Mouse (Mus musculus): ENCODE measurements around the gene Rps6ka3.
A peak's percentile ranks its signal among the peaks of the same experiment; 100 is the strongest.

Gene Rps6ka3

DNA sequence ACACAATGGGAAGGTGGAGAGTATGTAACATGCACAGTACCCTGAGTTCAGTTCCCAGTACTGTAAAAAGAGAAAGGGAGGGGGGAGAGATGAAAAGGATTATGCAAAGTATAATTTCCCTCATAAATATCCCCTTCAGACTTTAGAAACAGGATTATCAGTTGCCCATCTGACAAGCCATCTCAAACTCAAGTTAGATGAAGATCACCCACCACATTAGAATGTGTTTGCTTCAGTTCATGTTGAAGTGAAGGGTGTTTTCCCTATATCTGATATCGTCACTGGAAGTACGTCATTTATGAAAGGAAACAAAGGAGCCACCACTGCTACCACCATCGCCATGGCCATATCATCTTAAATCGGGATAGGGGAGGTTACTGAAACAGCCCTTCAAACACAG, at the start of gene Rps6ka3:
Rps6ka3 (plus strand) TSS at position 301 of the 400 bp plus-strand sequence.
- DNase-seq (ENCODE audit: low spot score) = no peak

DNA sequence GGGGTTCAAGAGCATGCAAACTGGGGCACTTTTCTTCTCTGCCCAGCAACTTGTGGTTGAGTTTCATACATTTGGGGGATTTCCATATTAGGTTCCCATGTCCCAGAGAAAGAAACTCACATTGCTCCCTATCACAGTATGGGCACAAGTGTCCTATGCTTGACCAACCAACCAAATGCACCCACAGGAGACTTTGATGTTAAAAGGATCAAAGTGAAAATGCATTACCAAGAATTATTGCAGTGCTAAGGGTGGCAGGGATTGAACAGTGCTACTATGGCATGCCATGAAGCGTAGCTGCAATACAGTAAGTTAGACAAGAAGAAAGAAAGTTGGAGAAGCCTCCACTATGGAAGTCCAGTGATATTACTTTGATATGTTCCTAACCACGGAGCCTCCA, 40.9 kb upstream of the Rps6ka3 start:
- no peak for DNase-seq (ENCODE audit: low spot score)

DNA sequence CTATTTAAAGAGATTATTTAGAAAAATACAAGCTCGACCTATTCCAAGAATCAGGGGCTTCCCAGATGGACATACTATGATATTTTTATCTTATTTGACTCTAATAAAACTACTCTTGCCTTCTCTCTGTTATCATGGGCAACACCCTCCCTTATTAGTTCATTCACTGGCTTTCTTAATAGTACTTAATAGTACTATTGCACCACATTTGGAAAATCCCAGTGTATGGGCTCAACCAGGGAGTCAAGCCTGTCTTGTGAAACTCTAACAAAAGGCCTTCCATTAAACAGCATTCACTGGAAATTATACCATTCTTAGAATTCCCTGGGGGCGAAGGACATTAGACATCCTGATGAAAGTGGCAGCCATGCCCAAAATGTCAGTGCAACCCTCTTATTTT, 38.5 kb upstream of the Rps6ka3 start:
- no peak for DNase-seq (ENCODE audit: low spot score)

DNA sequence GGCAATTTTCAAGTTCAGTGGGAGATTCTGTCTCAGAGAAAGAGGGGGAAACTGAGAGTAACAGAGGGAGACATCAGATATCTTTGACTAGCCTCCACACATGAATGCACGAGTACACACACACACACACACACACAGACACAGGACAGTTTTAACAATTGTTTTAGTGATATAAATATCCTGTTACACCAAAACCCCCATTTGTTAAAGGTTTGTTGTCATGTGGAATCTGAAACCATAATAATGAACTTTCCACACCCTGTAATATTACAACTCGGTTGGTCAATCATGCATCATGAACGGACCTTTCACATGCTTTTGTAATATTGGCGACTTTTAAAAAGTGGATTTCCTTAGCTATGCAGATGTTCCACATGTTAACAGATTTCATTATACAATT, 18.5 kb upstream of the Rps6ka3 start:
- no peak for DNase-seq (ENCODE audit: low spot score)

DNA sequence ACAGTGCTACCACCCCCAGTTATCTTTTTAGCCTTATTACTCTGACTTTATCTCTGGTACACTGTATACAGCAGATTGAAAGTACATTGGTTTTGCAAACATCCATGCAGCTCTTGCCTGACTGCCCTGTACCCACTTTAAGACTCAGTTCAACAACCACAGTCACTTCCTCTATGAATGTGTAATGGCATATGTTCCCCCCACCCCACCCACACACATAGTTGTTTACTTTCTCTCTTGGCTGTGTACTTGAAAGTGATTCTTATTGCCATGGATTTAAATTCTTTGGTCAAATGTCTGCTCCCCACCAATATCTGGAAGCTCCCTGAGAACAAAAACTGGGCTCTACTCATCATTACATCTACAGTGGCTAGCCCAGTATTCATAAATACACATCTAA, 10.6 kb upstream of the Rps6ka3 start:
- no peak for DNase-seq (ENCODE audit: low spot score)

DNA sequence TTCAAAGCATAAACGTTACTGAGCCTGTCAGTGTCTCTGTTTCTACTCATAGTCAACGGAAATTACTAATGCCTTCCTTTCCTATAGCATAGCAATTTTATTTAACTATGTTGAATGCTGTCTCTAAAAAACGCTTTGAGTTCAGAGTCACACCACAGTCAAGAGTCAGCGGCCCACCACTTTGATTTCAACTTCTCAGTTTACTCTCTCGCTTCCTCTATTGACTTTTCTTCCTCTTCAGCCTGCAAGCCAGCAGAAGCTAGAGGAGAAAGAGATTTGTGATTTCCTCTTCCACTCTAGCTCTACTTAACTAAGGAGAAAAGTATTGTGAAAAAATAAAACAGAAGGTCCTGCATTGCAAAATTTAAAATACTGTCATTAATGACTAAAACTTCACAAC, 10.0 kb upstream of the Rps6ka3 start:
- no peak for DNase-seq (ENCODE audit: low spot score)

DNA sequence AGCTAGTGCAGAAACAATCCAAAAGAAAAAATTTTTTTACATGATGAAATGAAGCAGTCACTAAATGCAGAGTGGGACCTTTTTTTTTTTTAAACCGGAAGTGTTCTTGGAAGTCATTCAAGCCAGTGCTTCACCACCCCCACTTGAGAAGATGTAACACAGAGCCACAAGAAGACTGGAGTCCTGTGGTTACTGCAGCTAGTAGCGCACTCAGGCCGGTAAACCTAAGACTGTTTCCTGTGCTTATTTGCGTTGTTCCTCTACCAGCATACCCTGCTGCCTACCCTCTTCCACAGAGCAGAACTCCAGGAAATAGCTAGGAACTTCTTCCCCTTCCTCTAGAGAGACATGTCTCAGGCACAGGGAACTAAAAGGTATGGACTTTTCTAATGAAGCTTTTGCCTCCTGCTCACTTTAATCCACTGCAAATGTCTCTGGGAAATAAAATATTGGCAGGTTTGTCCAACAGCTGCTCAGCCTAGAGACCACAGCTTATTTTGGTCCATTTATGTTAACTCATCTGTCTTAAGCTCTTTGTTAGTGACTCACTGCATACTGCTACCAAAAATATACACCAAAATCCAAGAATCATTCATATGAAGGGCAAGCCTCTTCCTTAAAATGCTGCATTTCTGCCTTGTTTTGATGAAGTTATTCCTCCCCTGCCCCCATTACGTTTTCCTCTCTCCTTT, 931 bp downstream of the Rps6ka3 start:
- no peak for DNase-seq (ENCODE audit: low spot score)

DNA sequence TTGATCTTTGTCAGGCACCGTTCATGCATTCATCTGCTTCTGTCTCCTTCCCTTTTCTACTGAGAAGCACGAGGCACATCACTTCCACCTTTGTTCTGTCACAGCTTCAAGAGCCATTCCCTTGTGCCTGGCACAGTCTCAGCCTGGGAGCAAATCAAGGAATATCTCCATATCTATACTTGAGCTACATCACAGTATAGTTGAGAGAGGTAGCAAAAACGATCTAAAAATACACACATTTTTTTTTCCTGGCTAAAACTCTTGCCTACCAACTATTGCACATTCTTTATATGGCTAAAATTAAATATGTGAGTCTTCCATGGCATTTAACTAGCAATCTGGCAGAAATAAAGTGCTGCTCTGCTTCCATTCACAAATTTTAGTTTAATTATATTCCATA, 5.1 kb downstream of the Rps6ka3 start:
- DNase-seq (ENCODE audit: low spot score) = no peak

DNA sequence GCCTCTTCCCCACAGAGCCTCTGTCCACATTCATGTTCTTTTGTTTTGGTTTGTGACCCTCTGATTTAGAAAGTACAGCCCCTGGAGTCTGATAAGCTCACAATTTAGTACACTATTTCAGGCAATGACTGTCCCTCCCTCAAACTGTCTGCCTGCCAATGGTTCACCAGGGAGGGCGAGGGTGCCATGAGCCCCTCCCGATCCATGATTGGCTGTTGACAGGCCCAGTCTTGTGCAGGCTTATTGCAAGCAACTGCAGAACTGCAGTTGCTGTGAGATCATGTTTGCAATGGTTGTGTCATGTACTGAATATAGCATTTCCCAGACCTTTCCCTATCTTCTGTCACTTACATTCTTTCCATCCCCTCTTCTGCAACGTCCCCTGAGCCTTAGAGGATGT, 12.4 kb downstream of the Rps6ka3 start:
- DNase-seq (ENCODE audit: low spot score) = no peak

DNA sequence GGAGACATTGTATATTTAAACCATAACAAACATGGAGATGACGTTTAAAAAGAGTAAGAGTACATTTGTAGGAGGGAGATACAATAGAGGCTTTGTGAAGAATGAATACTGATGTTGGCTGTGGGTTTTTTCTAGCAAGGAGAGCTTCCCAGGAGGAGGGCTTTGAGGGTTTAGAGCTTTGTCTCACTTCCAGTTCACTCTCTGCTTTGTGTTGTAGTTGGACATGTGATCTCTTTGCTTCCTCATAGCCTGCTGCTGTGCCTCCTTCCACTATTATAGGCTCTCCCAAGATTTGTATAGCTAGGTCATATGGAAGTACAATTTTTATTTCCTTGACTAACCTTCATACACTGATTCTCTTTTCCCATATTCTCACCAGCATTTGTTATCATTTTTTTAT, 27.2 kb downstream of the Rps6ka3 start:
- no peak for DNase-seq (ENCODE audit: low spot score)

DNA sequence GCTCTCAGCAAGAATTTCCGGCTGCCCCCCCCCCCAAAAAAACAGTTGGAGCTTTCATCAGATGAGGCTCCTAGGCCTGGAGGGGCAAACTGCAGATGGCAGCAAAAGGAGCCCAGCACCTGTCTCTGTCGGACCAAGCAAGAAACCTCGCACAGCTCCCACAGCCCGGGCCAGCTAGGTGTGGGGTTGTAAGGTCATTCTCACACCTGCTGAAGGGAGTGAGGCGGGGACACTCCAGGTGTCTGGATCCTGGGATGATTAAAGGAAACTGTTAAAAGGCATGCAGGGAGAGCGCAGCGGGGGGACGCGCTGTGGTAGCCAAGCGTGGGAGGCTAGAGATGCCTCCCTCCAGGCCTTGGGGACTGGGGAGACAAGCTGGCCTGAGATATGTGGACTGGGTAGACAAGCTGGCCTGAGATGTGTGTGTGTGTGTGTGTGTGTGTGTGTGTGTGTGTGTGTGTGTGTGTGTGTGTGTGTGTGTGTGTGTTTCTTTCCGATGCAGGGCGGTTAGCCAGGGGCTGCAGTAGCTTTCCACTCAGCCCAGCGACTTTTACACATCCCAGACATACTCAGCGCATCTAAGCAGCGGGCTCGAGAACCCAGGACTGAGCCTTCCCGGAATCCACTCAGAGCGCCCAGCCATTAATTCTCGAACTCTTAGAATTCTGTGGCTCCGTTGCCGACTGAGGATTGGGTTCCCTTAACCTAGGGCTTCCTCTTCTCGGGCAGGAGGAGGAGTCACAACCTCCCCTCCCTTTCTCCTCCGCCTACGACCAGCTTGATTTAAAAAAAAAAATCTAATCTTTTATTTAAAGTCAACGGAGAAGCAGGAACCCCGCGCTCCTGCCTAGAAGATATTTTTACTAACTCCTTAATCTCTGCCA, 44.1 kb downstream of the Rps6ka3 start:
- peak; percentile 4 for DNase-seq (ENCODE audit: low spot score)

DNA sequence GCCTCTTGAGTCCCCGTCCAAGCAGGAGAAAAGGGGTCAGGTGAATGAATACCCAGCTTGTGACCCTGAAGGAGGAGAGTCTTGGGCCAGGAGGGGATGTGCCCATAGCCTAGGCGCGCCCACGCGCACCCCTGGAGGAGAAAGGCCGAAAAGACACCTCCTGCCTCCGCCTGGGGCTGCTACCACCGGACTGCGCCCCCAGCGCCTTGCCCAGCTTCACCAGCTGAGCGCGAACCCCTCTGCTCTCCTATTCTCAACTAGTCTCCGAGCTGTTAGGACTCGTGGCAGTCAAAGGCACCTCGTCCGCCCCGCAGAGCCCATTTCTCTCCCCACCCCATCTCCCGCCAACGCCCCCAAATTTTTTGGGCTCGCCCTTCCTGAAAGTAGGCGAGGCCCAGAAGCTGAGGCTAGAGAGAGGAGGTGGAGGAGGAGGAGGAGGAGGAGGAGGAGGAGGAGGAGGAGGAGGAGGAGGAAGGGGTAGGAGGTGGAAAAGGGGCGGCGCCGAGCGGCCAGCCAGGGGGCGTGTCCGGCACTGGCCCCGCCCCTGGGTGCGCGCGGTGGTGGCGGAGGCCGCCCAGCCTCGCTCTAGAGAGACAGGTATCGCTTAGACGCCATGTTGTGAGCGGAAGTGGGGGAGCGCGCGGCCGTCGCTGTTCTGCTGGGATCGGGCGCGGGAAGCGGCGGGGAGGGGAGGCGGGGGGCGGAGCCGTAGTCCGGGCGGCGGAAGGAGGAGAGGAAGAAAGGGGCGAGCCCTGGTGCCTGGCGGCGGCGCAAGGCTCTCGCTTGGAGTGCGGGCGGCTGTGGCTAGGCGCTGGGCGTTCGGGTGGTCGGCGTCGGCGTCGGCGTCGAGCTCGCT, 45.2 kb downstream of the Rps6ka3 start:
- peak; percentile 77 for DNase-seq (ENCODE audit: low spot score)

DNA sequence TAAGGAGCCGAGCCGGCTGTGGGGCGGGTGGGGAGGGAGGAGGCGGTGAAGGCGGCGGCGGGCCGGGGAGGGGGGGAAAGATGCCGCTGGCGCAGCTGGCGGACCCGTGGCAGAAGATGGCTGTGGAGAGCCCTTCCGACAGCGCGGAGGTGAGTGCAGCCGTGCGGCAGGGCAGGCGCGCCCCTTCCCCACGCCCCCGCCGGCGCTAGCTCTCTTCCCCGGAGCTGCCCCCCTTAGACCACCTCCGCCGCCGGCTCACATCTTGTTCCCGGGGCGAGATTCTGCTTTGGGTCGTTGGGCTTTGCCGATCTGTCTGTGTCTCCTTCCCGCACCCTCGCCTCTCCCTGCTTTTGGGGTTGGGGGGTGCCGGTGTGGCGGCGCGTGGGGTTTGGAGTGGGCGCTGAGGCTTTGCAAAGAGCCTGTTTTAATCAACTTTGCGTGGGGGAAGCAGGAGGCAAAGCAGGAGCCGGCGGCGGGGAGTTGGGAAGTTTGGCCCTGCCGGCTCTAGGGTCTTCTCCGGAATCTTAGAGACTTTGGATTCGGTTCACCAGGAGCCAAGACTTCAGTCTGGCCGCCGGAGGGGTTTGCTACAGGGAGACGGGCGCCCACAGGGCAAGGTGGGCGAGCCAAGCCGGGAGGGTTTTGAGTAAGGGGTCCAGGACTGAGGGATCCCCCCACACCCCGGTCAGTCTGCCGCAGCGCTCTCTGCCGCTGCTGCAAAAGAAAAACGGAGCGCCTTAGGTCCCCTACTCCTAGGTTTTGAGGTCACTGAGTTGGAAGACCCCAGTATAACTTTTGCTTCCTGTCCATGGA, 46.1 kb downstream of the Rps6ka3 start:
- DNase-seq (ENCODE audit: low spot score) = peak; percentile 2

DNA sequence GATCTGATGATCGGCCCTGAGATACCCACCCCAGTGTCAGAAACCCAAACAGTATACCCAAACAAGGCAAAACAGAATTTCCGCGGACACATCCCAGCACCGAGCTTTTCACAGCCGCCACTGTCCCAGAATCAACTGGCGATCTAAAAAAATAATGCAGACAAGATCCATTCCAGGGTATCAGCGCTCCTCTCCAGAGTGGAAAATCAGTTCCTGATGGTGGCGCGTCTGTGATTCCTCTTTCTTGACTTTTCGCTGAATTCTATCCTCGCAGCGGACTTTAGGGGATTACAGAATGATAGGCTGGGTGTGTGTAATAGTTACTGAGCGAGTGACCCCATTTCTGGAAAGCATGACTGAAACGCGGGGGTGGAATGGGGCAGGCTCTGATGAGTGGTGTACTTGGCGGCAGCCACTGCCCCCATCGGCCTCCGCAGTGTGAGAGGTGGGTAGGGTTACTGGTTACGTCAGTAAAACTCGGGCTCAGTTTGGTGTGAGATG, 46.9 kb downstream of the Rps6ka3 start:
- DNase-seq (ENCODE audit: low spot score) = peak; percentile 29

DNA sequence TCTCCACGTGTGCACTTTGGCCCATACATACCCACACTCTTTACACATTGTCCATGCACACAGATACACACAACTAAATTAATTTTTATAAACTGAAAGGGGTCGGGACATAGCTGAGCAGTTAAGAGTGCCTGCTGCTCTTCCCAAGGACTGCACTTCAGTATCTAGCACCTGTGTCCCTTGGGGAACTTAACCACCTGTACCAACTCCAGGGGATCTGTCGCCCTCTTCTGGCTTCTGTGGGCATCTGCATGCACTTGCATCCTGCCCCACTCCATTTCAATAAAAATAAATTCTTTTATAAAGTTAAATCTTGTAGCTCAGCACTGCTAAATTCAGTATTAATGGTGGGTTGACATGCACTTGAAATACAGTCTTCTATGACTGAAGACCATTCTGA, 54.6 kb downstream of the Rps6ka3 start:
- peak; percentile 20 for DNase-seq (ENCODE audit: low spot score)

DNA sequence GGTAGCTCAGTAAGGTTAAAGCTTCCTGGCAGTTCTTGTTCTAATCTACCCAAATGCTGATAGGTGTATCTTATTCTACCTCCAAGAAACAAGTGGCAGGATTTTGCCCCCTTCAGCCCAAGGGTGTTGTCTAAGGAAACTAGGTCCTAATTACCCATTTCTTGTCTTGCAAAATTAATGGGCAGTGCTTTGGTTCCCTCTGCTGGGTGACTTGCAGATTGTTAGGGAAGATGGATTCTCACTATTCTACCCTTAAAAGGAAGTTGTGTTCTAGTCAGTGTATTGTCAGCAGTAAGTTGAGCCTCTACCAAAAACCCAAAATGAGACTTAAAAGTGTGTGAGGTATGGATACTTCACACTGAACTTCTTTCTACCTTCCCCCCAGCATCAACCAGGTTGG, 59.0 kb downstream of the Rps6ka3 start:
- peak; percentile 6 for DNase-seq (ENCODE audit: low spot score)

DNA sequence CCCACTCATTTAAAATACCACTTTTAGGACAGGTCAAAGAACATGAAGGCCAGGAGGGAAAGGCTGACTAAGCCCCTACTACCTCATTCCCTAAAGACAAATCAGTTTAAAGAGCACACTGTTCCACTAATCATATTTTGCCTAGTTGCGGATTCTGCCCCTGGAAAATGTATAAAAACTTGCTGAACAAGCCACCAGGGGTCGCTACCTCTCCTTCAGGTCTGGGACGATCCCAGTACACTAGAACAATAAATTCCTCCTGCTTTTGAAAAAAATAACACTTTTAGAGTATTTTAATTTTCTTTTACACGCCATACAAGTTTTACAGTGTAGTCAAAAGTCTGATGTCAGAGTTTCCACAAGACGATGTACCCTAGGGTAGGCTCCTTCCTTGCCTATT, 76.7 kb downstream of the Rps6ka3 start:
- no peak for DNase-seq (ENCODE audit: low spot score)

DNA sequence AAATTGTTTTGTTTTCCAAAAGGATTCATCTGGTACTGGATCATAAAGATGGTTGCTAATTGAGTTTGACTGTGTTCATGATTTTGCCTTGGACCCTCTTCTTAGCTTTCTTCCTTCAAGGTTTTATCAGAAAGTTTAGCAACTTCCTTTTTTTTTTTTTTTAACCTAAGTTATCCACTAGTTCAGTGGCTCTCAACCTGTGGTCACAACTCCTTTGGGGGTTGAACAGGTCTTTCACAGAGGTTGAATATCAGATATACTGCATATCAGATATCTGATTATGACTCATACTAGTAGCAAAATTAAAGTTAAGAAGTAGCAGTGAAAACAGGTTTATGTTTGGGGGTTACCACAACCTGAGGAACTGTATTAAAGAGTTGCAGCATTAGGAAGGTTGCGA, 85.8 kb downstream of the Rps6ka3 start:
- DNase-seq (ENCODE audit: low spot score) = no peak

DNA sequence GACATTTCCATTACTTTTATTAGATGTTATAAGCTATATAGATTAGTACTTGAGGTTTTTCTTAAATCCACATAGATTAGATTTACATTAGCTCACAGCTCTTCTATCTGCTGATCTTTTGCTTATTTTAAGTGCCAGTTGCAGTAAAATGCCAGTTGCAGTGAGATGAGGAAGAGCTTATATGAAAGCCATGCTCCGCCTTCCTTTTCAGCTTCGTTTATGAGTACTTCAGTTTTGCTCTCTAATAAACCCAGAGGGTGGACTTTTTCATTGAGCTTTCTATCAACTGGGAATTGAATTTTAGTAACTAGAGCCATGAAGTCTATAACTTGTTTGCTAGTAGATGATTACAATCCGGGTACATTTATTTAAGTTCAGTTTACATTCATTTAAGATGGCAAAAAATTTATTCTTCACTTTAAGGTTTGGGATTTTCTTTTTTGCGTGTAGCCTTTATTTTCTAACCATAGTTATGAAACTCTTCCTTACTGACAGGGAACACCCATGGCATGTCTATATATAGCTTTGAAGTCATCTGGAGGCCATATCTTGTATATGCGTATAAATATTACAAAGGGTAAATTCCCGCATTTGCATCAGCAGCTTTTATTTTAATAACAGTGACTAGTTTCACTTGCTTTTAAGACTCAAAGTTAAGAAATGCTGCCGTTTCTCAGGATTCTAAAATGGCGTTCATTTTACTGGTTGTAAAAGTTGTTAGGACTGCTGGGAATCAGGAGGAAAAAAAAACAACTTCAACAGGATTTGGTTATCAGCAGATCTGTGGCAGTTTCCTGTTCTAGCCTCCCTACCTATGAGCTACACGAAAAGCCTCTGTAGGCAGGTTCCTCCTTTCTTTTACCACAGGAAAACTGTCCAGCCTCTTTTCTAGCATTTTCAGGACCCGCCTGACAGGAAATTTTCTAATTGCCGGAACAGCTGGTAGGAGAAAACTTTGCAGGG, 92.5 kb downstream of the Rps6ka3 start:
- peak; percentile 22 for DNase-seq (ENCODE audit: low spot score)

DNA sequence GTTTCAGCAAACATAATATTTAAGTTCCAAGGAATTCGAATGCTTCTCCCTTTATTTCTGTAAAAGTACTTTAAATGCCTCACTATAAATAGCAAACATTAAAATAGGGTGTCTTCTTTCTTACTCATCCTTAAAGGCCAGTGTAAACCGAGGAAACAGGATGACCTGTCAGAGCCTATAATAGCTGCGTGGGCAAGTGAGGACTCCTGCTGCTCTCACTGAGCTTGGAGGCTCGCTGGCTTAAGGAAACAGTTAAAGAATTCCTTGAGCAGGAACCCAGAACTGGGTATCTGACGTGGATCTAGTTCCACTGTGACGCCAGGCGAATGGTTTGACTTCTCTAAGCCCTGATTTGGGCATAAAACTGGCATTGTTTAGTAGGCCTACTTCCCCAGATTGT, 105.2 kb downstream of the Rps6ka3 start:
- DNase-seq (ENCODE audit: low spot score) = no peak
